Mouse (Mus musculus) frontal cortex, postnatal 25 days (tissue): ENCODE measurements around the gene Loxl4.

Experiments used
- DNase-seq, 2 experiments: peaks; one replicate each; pipeline ENCODE4 v3.0.0; 2022; ENCODE audit warnings: low spot score in 2 of 2

Gene Loxl4

GRCm38 (mm10) chr19:42566283-42567019, 46.2 kb downstream of the Loxl4 start:
- DNase-seq: no peak

GRCm38 (mm10) chr19:42563726-42564270, 48.8 kb downstream of the Loxl4 start:
- DNase-seq: no peak

GRCm38 (mm10) chr19:42562981-42563380, 49.6 kb downstream of the Loxl4 start:
- DNase-seq: no peak

GRCm38 (mm10) chr19:42561991-42562390, 50.6 kb downstream of the Loxl4 start:
- DNase-seq: no peak

DNA sequence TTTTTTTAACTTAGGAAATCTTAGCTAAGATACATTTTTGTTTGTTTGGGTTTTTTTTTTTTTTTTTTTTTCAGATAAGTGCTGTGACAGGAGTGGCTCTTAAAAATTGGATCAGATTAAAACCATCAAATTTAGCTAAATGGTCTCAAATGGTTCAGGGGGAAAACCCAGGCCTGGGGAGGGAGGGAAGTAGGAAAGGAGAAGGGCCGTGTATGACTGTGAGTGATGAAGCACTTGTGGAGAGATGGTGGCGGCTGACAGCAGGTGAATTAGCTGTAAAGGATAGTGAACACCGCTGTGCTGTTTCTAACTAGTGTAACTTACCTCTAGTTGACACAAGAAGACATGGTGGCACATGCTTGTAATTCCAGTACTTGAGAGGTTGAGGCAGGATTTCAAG, 53.9 kb downstream of the Loxl4 start:
- DNase-seq: no peak
